25 mouse cellular contexts compared by ENCODE assay signal in genomic region chr14:61721302-61721701, GRCm38 (mm10).
DNase-seq lines count a peak whose midpoint lies in the region; ATAC-seq and TF ChIP-seq lines count a peak whose summit lies in the region.
"Had no signal": no experiment of that assay in that cellular context is flagged by ENCODE, and none has a peak within 500 bp of the region (broad histone marks: within the 10 kb centered on the region; RNA-seq: fewer than 3 reads in every experiment).

No protein-coding gene starts in this region.

- no peak overlapping the region for H3K4me2 ChIP-seq in forebrain, postnatal 0 days (ENCODE audit: low read depth)
- no peak overlapping the region for H3K4me2 ChIP-seq in forebrain, embryonic 12.5 days
- H3K4me2 ChIP-seq in hindbrain, embryonic 16.5 days (ENCODE audit: low read length) = no peak overlapping the region
- H3K4me2 ChIP-seq: embryonic facial prominence, embryonic 13.5 days; forebrain, embryonic 13.5 days; heart, embryonic 13.5 days; hindbrain, embryonic 12.5 days had no signal

- intact Hi-C loops in left cerebral cortex, adult 2 months (cut with DNase I) = no loop called here

- TF ChIP-seq CTCF in forebrain, postnatal 0 days (IDR thresholded peaks at IDR 0.05; ENCODE audit: low read depth) = peak; percentile 17; the same call in 1 of the 2 replicates
- peak; percentile 6; the same call in 1 of the 2 replicates for TF ChIP-seq CTCF in left cerebral cortex, adult 2 months (IDR thresholded peaks at IDR 0.05)

- no peaks in the 10 kb centered on the region for H3K4me1 ChIP-seq in forebrain, postnatal 0 days (ENCODE audit: insufficient read depth)
- H3K4me1 ChIP-seq in forebrain, embryonic 12.5 days = peaks cover 8% of the 10 kb centered on the region; the same call in 1 of the 2 replicates
- H3K4me1 ChIP-seq in hindbrain, embryonic 16.5 days (ENCODE audit: control insufficient read depth, insufficient read depth, low read depth, low read length) = no peaks in the 10 kb centered on the region
- H3K4me1 ChIP-seq in hindbrain, embryonic 10.5 days (replicated peaks) = no peaks in the 10 kb centered on the region
- H3K4me1 ChIP-seq: embryonic facial prominence, embryonic 13.5 days; forebrain, embryonic 13.5 days; heart, embryonic 13.5 days; hindbrain, embryonic 12.5 days had no signal

- no peak overlapping the region for H3K4me3 ChIP-seq in forebrain, postnatal 0 days (ENCODE audit: low read depth, low read length)
- no peak overlapping the region for H3K4me3 ChIP-seq in forebrain, embryonic 12.5 days (replicated peaks)
- no peak overlapping the region for H3K4me3 ChIP-seq in hindbrain, embryonic 16.5 days (ENCODE audit: low read length)
- H3K4me3 ChIP-seq in hindbrain, embryonic 10.5 days = no peak overlapping the region
- H3K4me3 ChIP-seq in left cerebral cortex, adult 2 months = no peak overlapping the region
- H3K4me3 ChIP-seq: embryonic facial prominence, embryonic 10.5 days; embryonic facial prominence, embryonic 13.5 days; erythroblast, embryonic 14.5 days; forebrain, embryonic 13.5 days; heart, embryonic 13.5 days; hindbrain, embryonic 12.5 days had no signal

- DNase-seq in forebrain, postnatal 0 days = no peak
- DNase-seq in hindbrain, embryonic 10.5 days (ENCODE audit: low spot score) = no peak
- no peak for DNase-seq in left cerebral cortex, adult 2 months (ENCODE audit: extremely low spot score in 1 of 2, low spot score in 2 of 2)
- DNase-seq in left cerebral cortex, adult 8-10 months (ENCODE audit: low spot score in 2 of 2) = no peak
- DNase-seq: adrenal gland, adult 8-10 months; adrenal gland, postnatal 25 days; cerebellum, adult 11-12 months; cerebellum, adult 8-10 months; cerebellum, postnatal 10 days; cerebellum, postnatal 36 days; embryo, embryonic 11 days; gastrocnemius, postnatal 25 days; heart, postnatal 14 days; heart, postnatal 4 days had no signal

- 80% methylated on average over 4 of the region's 4 CpGs for WGBS in forebrain, postnatal 0 days
- 90% methylated on average over 4 of the region's 4 CpGs for WGBS in forebrain, embryonic 12.5 days
- WGBS in hindbrain, embryonic 16.5 days = 75% methylated on average over 4 of the region's 4 CpGs
- WGBS in hindbrain, embryonic 10.5 days = 94% methylated on average over 4 of the region's 4 CpGs

- H3K9ac ChIP-seq in forebrain, postnatal 0 days = no peak overlapping the region
- no peak overlapping the region for H3K9ac ChIP-seq in forebrain, embryonic 12.5 days
- no peak overlapping the region for H3K9ac ChIP-seq in hindbrain, embryonic 16.5 days (ENCODE audit: low read depth, low read length)
- H3K9ac ChIP-seq: embryonic facial prominence, embryonic 13.5 days; forebrain, embryonic 13.5 days; heart, embryonic 13.5 days; hindbrain, embryonic 12.5 days had no signal

- H3K27me3 ChIP-seq in forebrain, postnatal 0 days (ENCODE audit: insufficient read depth, low read length) = no peaks in the 10 kb centered on the region
- H3K27me3 ChIP-seq in forebrain, embryonic 12.5 days = 0 out of 2 replicates have a peak, but pooled peaks cover 7% of the 10 kb centered on the region
- no peaks in the 10 kb centered on the region for H3K27me3 ChIP-seq in hindbrain, embryonic 16.5 days (replicated peaks; ENCODE audit: control insufficient read depth, insufficient read depth, low read length)
- no peaks in the 10 kb centered on the region for H3K27me3 ChIP-seq in hindbrain, embryonic 10.5 days (ENCODE audit: insufficient read depth, poor library complexity, severe bottlenecking)
- H3K27me3 ChIP-seq: embryonic facial prominence, embryonic 13.5 days; forebrain, embryonic 13.5 days; heart, embryonic 13.5 days; hindbrain, embryonic 12.5 days had no signal

- ATAC-seq in forebrain, postnatal 0 days = no peak
- no peak for ATAC-seq in forebrain, embryonic 12.5 days (ENCODE audit: low FRiP score)
- 0 out of 2 replicates have a peak, but pooled peaks have one; percentile 42 for ATAC-seq in hindbrain, embryonic 16.5 days
- ATAC-seq: activated CD4-positive, CD25-positive, alpha-beta regulatory T cell, adult 4 months; forebrain, embryonic 13.5 days; forebrain, embryonic 16.5 days; intestine, postnatal 0 days had no signal

- H3K36me3 ChIP-seq in forebrain, postnatal 0 days (ENCODE audit: insufficient read depth) = no peaks in the 10 kb centered on the region
- H3K36me3 ChIP-seq in forebrain, embryonic 12.5 days (replicated peaks) = no peaks in the 10 kb centered on the region
- H3K36me3 ChIP-seq in hindbrain, embryonic 16.5 days (ENCODE audit: control insufficient read depth, insufficient read depth, low read length) = no peaks in the 10 kb centered on the region
- no peaks in the 10 kb centered on the region for H3K36me3 ChIP-seq in hindbrain, embryonic 10.5 days
- H3K36me3 ChIP-seq: embryonic facial prominence, embryonic 10.5 days; embryonic facial prominence, embryonic 13.5 days; heart, embryonic 13.5 days; hindbrain, embryonic 12.5 days had no signal

- no peaks in the 10 kb centered on the region for H3K9me3 ChIP-seq in forebrain, postnatal 0 days (ENCODE audit: low read length)
- H3K9me3 ChIP-seq in forebrain, embryonic 12.5 days = no peaks in the 10 kb centered on the region
- no peaks in the 10 kb centered on the region for H3K9me3 ChIP-seq in hindbrain, embryonic 16.5 days (ENCODE audit: control insufficient read depth, low read length)
- no peaks in the 10 kb centered on the region for H3K9me3 ChIP-seq in hindbrain, embryonic 10.5 days
- H3K9me3 ChIP-seq: embryonic facial prominence, embryonic 10.5 days; embryonic facial prominence, embryonic 13.5 days; forebrain, embryonic 13.5 days; heart, embryonic 13.5 days; hindbrain, embryonic 12.5 days had no signal

- H3K27ac ChIP-seq in forebrain, postnatal 0 days (ENCODE audit: low read depth, low read length) = no peak overlapping the region
- H3K27ac ChIP-seq in forebrain, embryonic 12.5 days = no peak overlapping the region
- H3K27ac ChIP-seq in hindbrain, embryonic 16.5 days (ENCODE audit: low read depth, low read length) = no peak overlapping the region
- H3K27ac ChIP-seq in hindbrain, embryonic 10.5 days = no peak overlapping the region
- H3K27ac ChIP-seq in left cerebral cortex, adult 2 months = no peak overlapping the region
- H3K27ac ChIP-seq: embryonic facial prominence, embryonic 10.5 days; embryonic facial prominence, embryonic 13.5 days; forebrain, embryonic 13.5 days; heart, embryonic 13.5 days; hindbrain, embryonic 12.5 days had no signal
